Mouse (Mus musculus) spleen, adult 18-20 months (tissue): Measurements from ENCODE around the gene Fgf12.

Experiments used
- DNase-seq, 2 experiments: peaks; one replicate each; pipeline ENCODE4 v3.0.0; 2022; ENCODE audit warnings: mixed read lengths in 2 of 2

The Fgf12 gene

DNA sequence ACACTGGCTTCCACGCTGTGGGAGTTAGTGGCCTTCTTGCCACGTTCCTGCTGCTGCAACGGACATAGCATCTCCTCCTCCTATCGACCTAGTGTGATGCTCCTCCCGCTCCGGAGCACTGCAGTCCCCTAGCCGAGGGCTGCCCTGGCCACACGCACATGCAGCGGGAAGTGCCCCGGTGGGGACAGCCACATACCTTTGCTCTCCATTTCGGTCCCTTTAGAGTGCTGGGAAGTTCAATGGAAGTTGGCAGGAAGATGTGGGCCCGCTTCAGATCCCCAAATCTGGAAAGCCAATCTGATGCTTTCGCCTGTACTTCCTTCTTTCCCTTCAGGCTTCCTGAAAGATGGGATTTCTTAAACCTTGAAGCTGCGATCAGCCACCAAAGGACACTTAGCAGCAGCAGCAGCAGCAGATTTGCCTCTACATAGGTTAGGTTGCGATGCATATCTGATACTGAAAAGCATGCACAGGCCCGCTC lies at the start of gene Fgf12:
Gene Fgf12 (minus strand): TSS at position 431 of the 481 bp plus-strand sequence.
- no peak for DNase-seq

- DNase-seq, result no peak
These were observed 40.2 kb upstream of the Fgf12 start for GRCm38 (mm10) chr16:28793115-28793514.

- no peak for DNase-seq
These were observed 17.4 kb upstream of the Fgf12 start for GRCm38 (mm10) chr16:28770276-28770675.

- no peak for DNase-seq
These were observed 8.6 kb upstream of the Fgf12 start for GRCm38 (mm10) chr16:28761417-28761976.

- no peak for DNase-seq
These were observed 453 bp upstream of the Fgf12 start for GRCm38 (mm10) chr16:28753124-28753917.

DNA sequence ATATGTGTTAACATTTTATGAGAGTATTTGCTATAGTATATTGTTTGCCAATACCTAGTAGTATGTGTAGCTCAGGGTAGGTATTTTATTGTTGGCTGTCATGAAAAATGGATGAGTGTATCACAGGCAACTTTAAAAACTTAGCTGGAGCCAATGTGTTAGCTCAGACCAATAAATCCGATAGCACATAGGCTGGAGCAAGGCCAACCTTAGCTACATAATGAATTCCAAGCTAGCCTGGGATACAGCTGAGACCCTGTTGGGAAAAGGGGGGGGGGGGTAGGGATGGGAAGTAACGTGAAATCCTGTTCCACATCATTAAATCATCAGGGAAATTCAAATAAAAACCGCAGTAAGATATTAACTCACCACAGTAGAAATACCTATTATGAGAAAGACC lies 18.4 kb downstream of the Fgf12 start:
- no peak for DNase-seq

GRCm38 (mm10) chr16:28726792-28727191 lies 26.1 kb downstream of the Fgf12 start:
- no peak for DNase-seq

GRCm38 (mm10) chr16:28706623-28707022 lies 46.2 kb downstream of the Fgf12 start:
- DNase-seq, result no peak

GRCm38 (mm10) chr16:28700346-28700745 lies 52.5 kb downstream of the Fgf12 start:
- DNase-seq, result no peak

DNA sequence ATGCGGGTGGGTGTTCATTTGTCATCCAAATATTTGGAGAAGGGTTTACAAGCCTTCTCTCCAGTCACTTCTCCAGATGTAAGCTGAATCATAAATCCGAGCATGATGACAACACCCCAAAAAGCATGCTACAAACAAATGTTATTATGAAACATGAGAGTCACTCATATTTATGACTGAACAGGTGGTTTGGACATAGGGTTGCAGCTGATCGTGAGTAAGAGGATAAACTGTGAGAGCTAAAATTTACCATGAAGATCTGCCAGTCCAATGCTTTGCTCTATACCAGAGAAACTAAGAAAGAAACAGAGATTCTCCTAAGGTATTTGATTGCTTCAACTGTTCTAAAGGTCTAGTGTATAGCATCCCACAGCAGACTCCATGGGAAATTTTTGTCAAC lies 56.0 kb downstream of the Fgf12 start:
- no peak for DNase-seq

GRCm38 (mm10) chr16:28694113-28694899 lies 58.6 kb downstream of the Fgf12 start:
- no peak for DNase-seq

GRCm38 (mm10) chr16:28688861-28689385 lies 63.9 kb downstream of the Fgf12 start:
- no peak for DNase-seq

- no peak for DNase-seq
These were observed 71.2 kb downstream of the Fgf12 start for GRCm38 (mm10) chr16:28681625-28682024.

DNA sequence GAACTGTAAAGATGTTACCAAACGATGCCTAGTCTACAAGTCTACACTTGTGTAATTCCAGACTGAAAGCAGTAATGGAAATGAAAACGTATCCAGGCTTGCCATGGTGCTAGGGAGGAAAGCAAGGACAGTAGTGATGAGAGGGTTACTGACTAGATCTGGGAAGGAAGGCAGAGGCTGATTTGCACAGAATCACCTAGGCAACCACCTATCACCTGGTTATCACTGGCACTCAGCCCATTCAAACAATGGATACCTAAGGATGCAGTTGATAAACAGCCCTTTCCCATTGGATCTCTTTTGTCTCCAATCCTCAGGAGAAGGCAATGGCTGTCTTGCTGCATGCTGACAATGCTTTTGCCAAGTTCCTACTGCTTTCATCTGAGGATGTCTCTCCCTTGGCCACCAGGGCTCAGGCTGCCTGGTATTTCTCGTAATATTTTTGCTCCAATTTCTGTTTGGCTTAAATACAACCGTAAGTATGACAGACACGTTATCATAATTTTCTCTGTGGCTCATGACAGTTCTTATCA lies 84.0 kb downstream of the Fgf12 start:
- no peak for DNase-seq

GRCm38 (mm10) chr16:28652640-28653039 lies 100.2 kb downstream of the Fgf12 start:
- no peak for DNase-seq

GRCm38 (mm10) chr16:28650589-28650988 lies 102.3 kb downstream of the Fgf12 start:
- DNase-seq, result no peak

- no peak for DNase-seq
These were observed 107.8 kb downstream of the Fgf12 start for GRCm38 (mm10) chr16:28645030-28645429.

DNA sequence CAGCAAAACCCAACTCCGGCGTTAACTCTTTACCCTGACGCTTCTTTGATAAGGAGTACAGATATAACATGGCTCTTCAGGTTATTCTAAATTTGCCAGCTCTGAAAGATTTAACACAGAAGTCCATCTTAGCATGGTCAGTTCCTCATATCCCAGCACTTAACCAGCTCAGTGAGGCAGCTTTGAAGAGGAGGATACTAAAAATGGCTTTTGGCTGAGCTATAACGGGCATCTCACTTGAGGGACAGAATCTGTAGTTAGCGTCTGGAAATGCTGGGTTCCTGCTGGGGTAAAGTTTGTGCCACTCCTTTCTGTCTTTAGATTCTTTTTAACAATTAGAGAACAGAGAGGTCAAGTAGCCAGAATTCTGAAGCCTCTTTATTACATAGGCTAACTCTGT lies 121.1 kb downstream of the Fgf12 start:
- no peak for DNase-seq

DNA sequence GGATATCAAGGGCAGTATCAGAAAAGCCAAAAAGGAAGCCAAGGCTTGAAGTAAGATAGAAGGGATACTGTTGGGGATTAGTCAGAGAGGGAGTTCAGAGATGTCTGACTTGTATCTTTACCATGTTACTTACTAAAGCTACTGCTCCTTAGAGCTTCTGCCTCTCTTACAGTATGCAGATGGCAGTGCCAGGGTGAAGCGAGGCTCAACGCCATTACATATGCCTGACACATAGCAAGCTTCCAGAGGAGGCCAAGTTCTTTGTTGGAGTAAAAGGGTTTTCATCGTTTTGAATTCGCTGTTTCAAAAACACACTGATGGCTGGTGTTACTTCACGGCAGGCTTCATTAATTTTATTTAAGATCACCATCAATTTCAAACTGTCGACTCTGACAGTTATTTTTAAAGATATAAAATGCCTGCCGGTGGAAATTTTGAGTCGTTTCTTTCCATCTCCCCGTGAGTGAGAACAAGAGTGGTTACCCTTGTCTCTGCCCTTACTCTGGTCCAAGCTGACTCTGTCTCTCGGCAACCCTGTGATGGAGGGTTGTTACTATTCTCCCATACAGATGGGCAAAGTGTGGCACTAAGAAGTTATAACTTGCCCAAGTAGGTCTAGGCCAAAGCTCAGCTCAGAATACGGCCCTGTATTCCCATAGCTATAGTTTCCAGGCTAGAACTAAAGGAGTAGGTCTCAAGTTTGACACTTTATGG lies 121.9 kb downstream of the Fgf12 start:
- no peak for DNase-seq

DNA sequence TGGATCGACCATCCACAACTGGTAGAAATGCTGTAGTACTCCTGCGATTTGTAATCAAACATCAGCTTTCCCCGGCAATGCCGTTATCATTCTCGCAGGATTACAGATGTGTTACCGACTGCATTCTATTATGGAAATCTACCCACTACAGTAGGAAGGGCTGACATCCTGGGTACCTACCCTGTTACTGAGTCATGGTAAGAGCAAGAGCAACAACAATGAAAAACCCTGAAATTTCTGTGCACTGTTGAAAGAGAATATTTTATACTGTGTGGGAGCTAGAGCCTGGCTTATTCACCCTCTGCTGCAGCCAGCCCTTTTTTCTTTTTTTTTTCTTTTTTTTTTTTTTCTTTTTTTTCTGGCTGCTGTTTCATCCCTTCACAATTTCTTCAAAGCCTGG lies 126.6 kb downstream of the Fgf12 start:
- DNase-seq, result no peak

- DNase-seq, result no peak
These were observed 127.2 kb downstream of the Fgf12 start for GRCm38 (mm10) chr16:28625689-28626088.

- no peak for DNase-seq
These were observed 138.5 kb downstream of the Fgf12 start for GRCm38 (mm10) chr16:28614412-28614811.
